Mouse (Mus musculus): Measurements from ENCODE around the gene Tec. TPM values are rescaled to one million over a fixed set of nuclear protein-coding genes. Genes with fewer than 3 reads are reported as not detected.
"Not testable (repeated sequence)": the region's sequence is repeated elsewhere in the genome, so short reads cannot be mapped to it uniquely, and the experiment has no call there.

The Tec gene
- total RNA-seq, 1 experiment = 4.7 TPM

GRCm38 (mm10) chr5:72817523-72818091 lies 50.7 kb downstream of the Tec start:
- Histone ChIP-seq H3K4me1 (ENCODE audit: control insufficient read depth in 2 of 2, insufficient read depth in 2 of 2, low read length in 2 of 2, poor library complexity in 1 of 2) (no peaks in the 10 kb centered on the region), H3K9ac (ENCODE audit: insufficient read depth, low read depth, low read length, poor library complexity, severe bottlenecking) (no peak overlapping the region), H3K9me3 (ENCODE audit: control insufficient read depth, insufficient read depth, low read depth, low read length) (no peaks in the 10 kb centered on the region), H3K36me3 (ENCODE audit: control insufficient read depth, insufficient read depth, low read length, poor library complexity, severe bottlenecking) (no peaks in the 10 kb centered on the region), H3K4me3 (ENCODE audit: insufficient read depth in 1 of 2, low read depth in 1 of 2, low read length in 2 of 2, poor library complexity in 1 of 2, severe bottlenecking in 1 of 2) (no peak overlapping the region), H3K27ac (ENCODE audit: insufficient read depth, low read depth, low read length, poor library complexity, severe bottlenecking) (no peak overlapping the region)
- in situ Hi-C loops (cut with MboI; ENCODE audit: low sequenced_read_pairs in 2 of 2, unreplicated experiment in 2 of 2) = no loop called here
- no peak for TF ChIP-seq CHD2 (IDR thresholded peaks at IDR 0.05; ENCODE audit: low read depth, low read length)
- no peak for TF ChIP-seq ZC3H11A (IDR thresholded peaks at IDR 0.05; ENCODE audit: borderline replicate concordance, low read depth, low read length)
- TF ChIP-seq HCFC1 (IDR thresholded peaks at IDR 0.05; ENCODE audit: borderline replicate concordance, insufficient read depth, low read length) = no peak
- no peak for TF ChIP-seq ZNF384 (IDR thresholded peaks at IDR 0.05; ENCODE audit: low read depth, low read length)
- TF ChIP-seq MAFK (IDR thresholded peaks at IDR 0.05; ENCODE audit: insufficient read depth, low read depth, low read length) = no peak
- DNase-seq (ENCODE audit: low read depth, low spot score) = no peak

GRCm38 (mm10) chr5:72816960-72817359 lies 51.3 kb downstream of the Tec start:
- in situ Hi-C loops (cut with MboI; ENCODE audit: low sequenced_read_pairs in 2 of 2, unreplicated experiment in 2 of 2); H3K27ac ChIP-seq (ENCODE audit: insufficient read depth, low read depth, low read length, poor library complexity, severe bottlenecking): not testable (repeated sequence)

DNA sequence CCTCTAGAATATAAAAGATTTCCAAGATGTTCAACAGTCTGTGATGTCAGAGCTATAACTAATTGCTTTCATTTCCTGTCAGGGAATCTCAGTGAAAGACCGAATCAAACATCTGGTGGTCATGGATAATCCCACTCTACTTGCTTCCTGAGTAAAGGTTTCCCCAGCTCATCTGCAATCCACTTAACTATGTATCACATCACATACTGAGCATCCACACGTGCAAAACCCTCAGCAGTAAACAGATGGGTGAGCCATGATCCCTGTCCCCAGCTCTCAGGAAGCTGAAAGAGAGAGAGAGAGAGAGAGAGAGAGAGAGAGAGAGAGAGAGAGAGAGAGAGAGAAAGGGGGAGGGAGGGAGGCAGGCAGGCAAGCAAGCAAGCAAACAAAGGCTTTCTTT lies 51.8 kb downstream of the Tec start:
- H3K36me3 ChIP-seq (ENCODE audit: control insufficient read depth, insufficient read depth, low read length, poor library complexity, severe bottlenecking) = no peaks in the 10 kb centered on the region
- no peak for DNase-seq (ENCODE audit: low read depth, low spot score)
- H3K4me3 ChIP-seq (ENCODE audit: insufficient read depth in 1 of 2, low read depth in 1 of 2, low read length in 2 of 2, poor library complexity in 1 of 2, severe bottlenecking in 1 of 2) = no peak overlapping the region
- H3K9ac ChIP-seq (ENCODE audit: insufficient read depth, low read depth, low read length, poor library complexity, severe bottlenecking) = no peak overlapping the region
- in situ Hi-C loops (cut with MboI; ENCODE audit: low sequenced_read_pairs in 2 of 2, unreplicated experiment in 2 of 2) = no loop called here
- no peak for TF ChIP-seq CHD2 (IDR thresholded peaks at IDR 0.05; ENCODE audit: low read depth, low read length)
- no peak for TF ChIP-seq ZC3H11A (IDR thresholded peaks at IDR 0.05; ENCODE audit: borderline replicate concordance, low read depth, low read length)
- TF ChIP-seq MAFK (IDR thresholded peaks at IDR 0.05; ENCODE audit: insufficient read depth, low read depth, low read length) = no peak
- TF ChIP-seq ZNF384 (IDR thresholded peaks at IDR 0.05; ENCODE audit: low read depth, low read length) = no peak
- no peak for TF ChIP-seq HCFC1 (IDR thresholded peaks at IDR 0.05; ENCODE audit: borderline replicate concordance, insufficient read depth, low read length)
- H3K4me1 ChIP-seq (ENCODE audit: control insufficient read depth in 2 of 2, insufficient read depth in 2 of 2, low read length in 2 of 2, poor library complexity in 1 of 2) = no peaks in the 10 kb centered on the region
- no peaks in the 10 kb centered on the region for H3K9me3 ChIP-seq (ENCODE audit: control insufficient read depth, insufficient read depth, low read depth, low read length)
- no peak overlapping the region for H3K27ac ChIP-seq (ENCODE audit: insufficient read depth, low read depth, low read length, poor library complexity, severe bottlenecking)

More at GRCm38 (mm10) chr5:72816960-72817359, 51.3 kb downstream of the Tec start:
- not testable (repeated sequence) for H3K9ac ChIP-seq (ENCODE audit: insufficient read depth, low read depth, low read length, poor library complexity, severe bottlenecking); H3K4me1 ChIP-seq (ENCODE audit: control insufficient read depth in 2 of 2, insufficient read depth in 2 of 2, low read length in 2 of 2, poor library complexity in 1 of 2); H3K4me3 ChIP-seq (ENCODE audit: insufficient read depth in 1 of 2, low read depth in 1 of 2, low read length in 2 of 2, poor library complexity in 1 of 2, severe bottlenecking in 1 of 2); DNase-seq (ENCODE audit: low read depth, low spot score); H3K9me3 ChIP-seq (ENCODE audit: control insufficient read depth, insufficient read depth, low read depth, low read length); H3K36me3 ChIP-seq (ENCODE audit: control insufficient read depth, insufficient read depth, low read length, poor library complexity, severe bottlenecking)

GRCm38 (mm10) chr5:72816046-72816445 lies 52.2 kb downstream of the Tec start:
- Histone ChIP-seq H3K9ac (ENCODE audit: insufficient read depth, low read depth, low read length, poor library complexity, severe bottlenecking) (no peak overlapping the region), H3K4me3 (ENCODE audit: insufficient read depth in 1 of 2, low read depth in 1 of 2, low read length in 2 of 2, poor library complexity in 1 of 2, severe bottlenecking in 1 of 2) (no peak overlapping the region), H3K36me3 (ENCODE audit: control insufficient read depth, insufficient read depth, low read length, poor library complexity, severe bottlenecking) (no peaks in the 10 kb centered on the region), H3K4me1 (ENCODE audit: control insufficient read depth in 2 of 2, insufficient read depth in 2 of 2, low read length in 2 of 2, poor library complexity in 1 of 2) (no peaks in the 10 kb centered on the region), H3K9me3 (ENCODE audit: control insufficient read depth, insufficient read depth, low read depth, low read length) (no peaks in the 10 kb centered on the region), H3K27ac (ENCODE audit: insufficient read depth, low read depth, low read length, poor library complexity, severe bottlenecking) (no peak overlapping the region)
- in situ Hi-C loops (cut with MboI; ENCODE audit: low sequenced_read_pairs in 2 of 2, unreplicated experiment in 2 of 2) = no loop called here
- no peak for TF ChIP-seq ZNF384 (IDR thresholded peaks at IDR 0.05; ENCODE audit: low read depth, low read length)
- TF ChIP-seq CHD2 (IDR thresholded peaks at IDR 0.05; ENCODE audit: low read depth, low read length) = no peak
- no peak for TF ChIP-seq HCFC1 (IDR thresholded peaks at IDR 0.05; ENCODE audit: borderline replicate concordance, insufficient read depth, low read length)
- TF ChIP-seq ZC3H11A (IDR thresholded peaks at IDR 0.05; ENCODE audit: borderline replicate concordance, low read depth, low read length) = no peak
- DNase-seq (ENCODE audit: low read depth, low spot score) = no peak

GRCm38 (mm10) chr5:72815361-72815760 lies 52.9 kb downstream of the Tec start:
- Histone ChIP-seq H3K4me1 (ENCODE audit: control insufficient read depth in 2 of 2, insufficient read depth in 2 of 2, low read length in 2 of 2, poor library complexity in 1 of 2) (no peaks in the 10 kb centered on the region), H3K9ac (ENCODE audit: insufficient read depth, low read depth, low read length, poor library complexity, severe bottlenecking) (no peak overlapping the region), H3K36me3 (ENCODE audit: control insufficient read depth, insufficient read depth, low read length, poor library complexity, severe bottlenecking) (no peaks in the 10 kb centered on the region), H3K27ac (ENCODE audit: insufficient read depth, low read depth, low read length, poor library complexity, severe bottlenecking) (no peak overlapping the region), H3K4me3 (ENCODE audit: insufficient read depth in 1 of 2, low read depth in 1 of 2, low read length in 2 of 2, poor library complexity in 1 of 2, severe bottlenecking in 1 of 2) (no peak overlapping the region), H3K9me3 (ENCODE audit: control insufficient read depth, insufficient read depth, low read depth, low read length) (no peaks in the 10 kb centered on the region)
- DNase-seq (ENCODE audit: low read depth, low spot score) = no peak
- TF ChIP-seq ZC3H11A (IDR thresholded peaks at IDR 0.05; ENCODE audit: borderline replicate concordance, low read depth, low read length) = no peak
- TF ChIP-seq CHD2 (IDR thresholded peaks at IDR 0.05; ENCODE audit: low read depth, low read length) = no peak
- TF ChIP-seq HCFC1 (IDR thresholded peaks at IDR 0.05; ENCODE audit: borderline replicate concordance, insufficient read depth, low read length) = no peak
- TF ChIP-seq MAFK (IDR thresholded peaks at IDR 0.05; ENCODE audit: insufficient read depth, low read depth, low read length) = no peak
- no peak for TF ChIP-seq ZNF384 (IDR thresholded peaks at IDR 0.05; ENCODE audit: low read depth, low read length)
- in situ Hi-C loops (cut with MboI; ENCODE audit: low sequenced_read_pairs in 2 of 2, unreplicated experiment in 2 of 2) = no loop called here

All from ES-E14 (cell line).